Mouse (Mus musculus) adrenal gland, adult 2 months (tissue): ENCODE measurements at regions not wholly inside any gene's neighbourhood (a gene's known extent, or its start where the extent isn't known, plus 50 kb on each side); places are given as distances from the start of the nearest gene placed in this dataset.

Source experiments
- DNase-seq: peaks from one replicate; pipeline ENCODE4 v3.0.0; 2021

- no peak for DNase-seq
These were observed 62.5 kb downstream of the Arrdc4 start for GRCm38 (mm10) chr7:68686396-68687139.

GRCm38 (mm10) chr7:68682929-68683643, 66.0 kb downstream of the Arrdc4 start:
- no peak for DNase-seq

GRCm38 (mm10) chr7:68682318-68682728, 66.7 kb downstream of the Arrdc4 start:
- no peak for DNase-seq

GRCm38 (mm10) chr7:68679770-68680169, 69.3 kb downstream of the Arrdc4 start:
- DNase-seq, result no peak

GRCm38 (mm10) chr7:68667790-68668732, 81.0 kb downstream of the Arrdc4 start:
- peak; percentile 7 for DNase-seq

GRCm38 (mm10) chr7:68667215-68667614, 81.8 kb downstream of the Arrdc4 start:
- peak; percentile 10 for DNase-seq

GRCm38 (mm10) chr7:68656354-68656753, 92.7 kb downstream of the Arrdc4 start:
- no peak for DNase-seq

GRCm38 (mm10) chr7:68653534-68653933, 95.5 kb downstream of the Arrdc4 start:
- DNase-seq, result no peak

GRCm38 (mm10) chr7:68651418-68651817, 97.6 kb downstream of the Arrdc4 start:
- DNase-seq, result no peak

GRCm38 (mm10) chr7:68637556-68638215, 111.4 kb downstream of the Arrdc4 start:
- DNase-seq, result no peak

- DNase-seq, result no peak
These were observed 128.0 kb downstream of the Arrdc4 start for GRCm38 (mm10) chr7:68621080-68621479.

GRCm38 (mm10) chr7:68610499-68610898, 138.5 kb downstream of the Arrdc4 start:
- no peak for DNase-seq

GRCm38 (mm10) chr7:68607170-68607569, 141.9 kb downstream of the Arrdc4 start:
- no peak for DNase-seq

GRCm38 (mm10) chr7:68606278-68606677, 142.8 kb downstream of the Arrdc4 start:
- peak; percentile 13 for DNase-seq

GRCm38 (mm10) chr7:68603711-68604110, 145.3 kb downstream of the Arrdc4 start:
- no peak for DNase-seq

- DNase-seq, result peak; percentile 4
These were observed 147.0 kb downstream of the Arrdc4 start for GRCm38 (mm10) chr7:68602003-68602402.

GRCm38 (mm10) chr7:68594017-68594386, 155.0 kb downstream of the Arrdc4 start:
- no peak for DNase-seq

GRCm38 (mm10) chr7:68593344-68594016, 155.6 kb downstream of the Arrdc4 start:
- DNase-seq, result no peak

GRCm38 (mm10) chr7:68582540-68583325, 166.3 kb downstream of the Arrdc4 start:
- DNase-seq, result no peak

GRCm38 (mm10) chr7:68580650-68581049, 168.4 kb downstream of the Arrdc4 start:
- peak; percentile 21 for DNase-seq
